ENCODE assay signal across 21 mouse cellular contexts in the genomic region with DNA sequence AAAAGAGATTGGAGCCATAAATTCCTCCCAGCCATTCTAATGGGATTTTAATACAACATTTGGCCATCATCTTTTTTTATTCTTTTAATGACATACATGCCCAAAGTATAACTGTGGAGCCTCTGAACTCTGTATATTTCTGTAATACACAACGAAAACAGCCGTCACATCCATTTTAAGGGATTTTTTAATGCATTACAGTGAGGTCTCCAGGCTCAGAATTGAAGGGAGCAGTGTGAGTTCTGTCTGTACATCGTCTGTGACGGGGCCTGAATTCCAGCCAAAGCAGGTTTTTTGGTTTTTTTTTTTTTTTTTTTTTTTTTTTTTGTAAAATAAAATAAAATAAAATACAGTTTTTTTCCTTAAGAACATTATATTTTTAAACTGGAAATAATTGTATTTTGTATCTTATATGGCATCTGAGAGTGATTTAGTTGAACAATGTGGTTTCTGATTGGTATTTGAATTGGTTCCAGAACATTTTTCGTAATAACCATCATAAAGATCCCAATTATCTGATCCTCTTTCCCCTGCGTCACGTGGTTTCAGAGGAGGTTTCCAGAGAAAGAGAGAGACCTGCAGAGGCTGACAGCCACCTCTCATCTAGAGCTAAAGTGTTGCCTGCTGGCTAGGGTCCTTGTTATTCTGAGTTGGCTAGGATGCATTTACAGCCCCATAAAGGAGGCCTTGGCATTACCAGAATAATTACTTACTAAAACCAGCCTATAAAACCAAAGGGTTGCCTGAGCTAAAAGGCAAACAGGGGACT.
DNase-seq lines count a peak whose midpoint lies in the region; ATAC-seq lines count a peak whose summit lies in the region.
"Had no signal": no experiment of that assay in that cellular context is flagged by ENCODE, and none has a peak within 500 bp of the region (broad histone marks: within the 10 kb centered on the region; RNA-seq: fewer than 3 reads in every experiment).

No protein-coding gene starts in this region.

- intact Hi-C loops in left cerebral cortex, postnatal 25 days (cut with DNase I): no loop called here

- no peak overlapping the region for H3K4me2 ChIP-seq in forebrain, embryonic 16.5 days (ENCODE audit: low read length)
- H3K4me2 ChIP-seq in embryonic facial prominence, embryonic 11.5 days (ENCODE audit: low read depth, low read length): no peak overlapping the region
- H3K4me2 ChIP-seq: heart, embryonic 11.5 days; hindbrain, embryonic 13.5 days; midbrain, embryonic 12.5 days; neural tube, embryonic 13.5 days had no signal

- H3K36me3 ChIP-seq in forebrain, embryonic 16.5 days (ENCODE audit: control insufficient read depth, insufficient read depth): no peaks in the 10 kb centered on the region
- H3K36me3 ChIP-seq in forebrain, embryonic 10.5 days (replicated peaks): no peaks in the 10 kb centered on the region
- no peaks in the 10 kb centered on the region for H3K36me3 ChIP-seq in embryonic facial prominence, embryonic 11.5 days (replicated peaks; ENCODE audit: control insufficient read depth, insufficient read depth, low read depth, low read length)
- no peaks in the 10 kb centered on the region for H3K36me3 ChIP-seq in limb, embryonic 10.5 days
- H3K36me3 ChIP-seq: hindbrain, embryonic 13.5 days; midbrain, embryonic 12.5 days; neural tube, embryonic 13.5 days had no signal

- no peak overlapping the region for H3K27ac ChIP-seq in forebrain, embryonic 16.5 days (ENCODE audit: low read length)
- H3K27ac ChIP-seq in forebrain, embryonic 10.5 days: no peak overlapping the region
- H3K27ac ChIP-seq in embryonic facial prominence, embryonic 11.5 days (replicated peaks; ENCODE audit: low read depth, low read length): no peak overlapping the region
- H3K27ac ChIP-seq in limb, embryonic 10.5 days: peak overlapping the region; percentile 57; the same call in 1 of the 2 replicates
- H3K27ac ChIP-seq: hindbrain, embryonic 13.5 days; left cerebral cortex, adult 2 months; midbrain, embryonic 12.5 days; neural tube, embryonic 13.5 days had no signal

- no peak overlapping the region for H3K9ac ChIP-seq in forebrain, embryonic 16.5 days (replicated peaks; ENCODE audit: low read depth, low read length)
- no peak overlapping the region for H3K9ac ChIP-seq in embryonic facial prominence, embryonic 11.5 days (replicated peaks; ENCODE audit: low read length)
- H3K9ac ChIP-seq: hindbrain, embryonic 13.5 days; midbrain, embryonic 12.5 days; neural tube, embryonic 13.5 days had no signal

- no peaks in the 10 kb centered on the region for H3K27me3 ChIP-seq in forebrain, embryonic 16.5 days (replicated peaks; ENCODE audit: control insufficient read depth, insufficient read depth, low read length)
- no peaks in the 10 kb centered on the region for H3K27me3 ChIP-seq in forebrain, embryonic 10.5 days (ENCODE audit: poor library complexity, severe bottlenecking)
- H3K27me3 ChIP-seq in embryonic facial prominence, embryonic 11.5 days (ENCODE audit: control insufficient read depth, insufficient read depth, low read length): no peaks in the 10 kb centered on the region
- no peaks in the 10 kb centered on the region for H3K27me3 ChIP-seq in limb, embryonic 10.5 days (ENCODE audit: low read depth, poor library complexity, severe bottlenecking)
- H3K27me3 ChIP-seq: hindbrain, embryonic 13.5 days; midbrain, embryonic 12.5 days; neural tube, embryonic 13.5 days had no signal

- no peak for DNase-seq in forebrain, embryonic 10.5 days (ENCODE audit: extremely low spot score, low spot score)
- peak; percentile 70 for DNase-seq in embryonic facial prominence, embryonic 11.5 days (ENCODE audit: low spot score)
- DNase-seq in limb, embryonic 10.5 days (ENCODE audit: low spot score): peak; percentile 43
- no peak for DNase-seq in B cell, adult 2 months
- DNase-seq in kidney, postnatal 25 days: no peak
- no peak for DNase-seq in left cerebral cortex, postnatal 25 days (ENCODE audit: low spot score in 2 of 2)
- DNase-seq: adrenal gland, postnatal 10 days; cerebellum, adult 18-20 months; cerebellum, postnatal 36 days; heart, postnatal 14 days; kidney, adult 8-10 months; kidney, postnatal 14 days; liver; lung, postnatal 10 days had no signal

- WGBS in forebrain, embryonic 16.5 days: 55% methylated on average over 7 of the region's 7 CpGs
- 86% methylated on average over 7 of the region's 7 CpGs for WGBS in forebrain, embryonic 10.5 days
- WGBS in embryonic facial prominence, embryonic 11.5 days: 41% methylated on average over 7 of the region's 7 CpGs
- WGBS in limb, embryonic 10.5 days: 52% methylated on average over 7 of the region's 7 CpGs

- H3K4me1 ChIP-seq in forebrain, embryonic 16.5 days (replicated peaks; ENCODE audit: control insufficient read depth, insufficient read depth, low read length): peaks cover 6% of the 10 kb centered on the region; the same call in 1 of the 2 replicates
- no peaks in the 10 kb centered on the region for H3K4me1 ChIP-seq in forebrain, embryonic 10.5 days
- H3K4me1 ChIP-seq in embryonic facial prominence, embryonic 11.5 days (ENCODE audit: control insufficient read depth, insufficient read depth, low read length): peaks cover 3% of the 10 kb centered on the region; the same call in 1 of the 2 replicates
- H3K4me1 ChIP-seq in limb, embryonic 10.5 days: peaks cover 40% of the 10 kb centered on the region
- H3K4me1 ChIP-seq: hindbrain, embryonic 13.5 days; midbrain, embryonic 12.5 days had no signal

- ATAC-seq in forebrain, embryonic 16.5 days: peak; percentile 63; the same call in 1 of the 2 replicates
- ATAC-seq in embryonic facial prominence, embryonic 11.5 days (replicated peaks; ENCODE audit: insufficient number of reproducible peaks, low FRiP score, low TSS enrichment, low read depth): no peak
- ATAC-seq: activated CD4-positive, CD25-positive, alpha-beta regulatory T cell, adult 4 months had no signal

- no peak overlapping the region for H3K4me3 ChIP-seq in forebrain, embryonic 16.5 days (replicated peaks; ENCODE audit: low read length)
- no peak overlapping the region for H3K4me3 ChIP-seq in forebrain, embryonic 10.5 days
- H3K4me3 ChIP-seq in embryonic facial prominence, embryonic 11.5 days (ENCODE audit: low read depth, low read length): no peak overlapping the region
- H3K4me3 ChIP-seq in limb, embryonic 10.5 days: no peak overlapping the region
- H3K4me3 ChIP-seq: hindbrain, embryonic 13.5 days; left cerebral cortex, adult 2 months; midbrain, embryonic 12.5 days; neural tube, embryonic 13.5 days had no signal

- no peaks in the 10 kb centered on the region for H3K9me3 ChIP-seq in forebrain, embryonic 16.5 days (ENCODE audit: control insufficient read depth, low read length)
- no peaks in the 10 kb centered on the region for H3K9me3 ChIP-seq in forebrain, embryonic 10.5 days
- no peaks in the 10 kb centered on the region for H3K9me3 ChIP-seq in embryonic facial prominence, embryonic 11.5 days (replicated peaks; ENCODE audit: control insufficient read depth, low read length)
- no peaks in the 10 kb centered on the region for H3K9me3 ChIP-seq in limb, embryonic 10.5 days (replicated peaks)
- H3K9me3 ChIP-seq: hindbrain, embryonic 13.5 days; midbrain, embryonic 12.5 days; neural tube, embryonic 13.5 days had no signal

Comparison
In these comparisons a context has a peak if more than half of its experiments do, and no peak if none do; other contexts are left out.
1. DNase-seq: peak in embryonic facial prominence, embryonic 11.5 days (single experiment) and limb, embryonic 10.5 days (single experiment); none in forebrain, embryonic 10.5 days (single experiment), B cell, adult 2 months (0 of 2), kidney, postnatal 25 days (0 of 2) and left cerebral cortex, postnatal 25 days (0 of 2).